Mouse (Mus musculus): Measurements from ENCODE around the gene Rnase1.
A peak's percentile ranks its signal among the peaks of the same experiment; 100 is the strongest.

The Rnase1 gene

GRCm38 (mm10) chr14:51132372-51132771 is 14.2 kb downstream of the Rnase1 start:
- DNase-seq = no peak

- DNase-seq = no peak
Measured at GRCm38 (mm10) chr14:51131086-51131815, 15.3 kb downstream of the Rnase1 start.

GRCm38 (mm10) chr14:51130315-51130940 is 16.2 kb downstream of the Rnase1 start:
- DNase-seq = no peak

GRCm38 (mm10) chr14:51129624-51129975 is 17.0 kb downstream of the Rnase1 start:
- DNase-seq = no peak

GRCm38 (mm10) chr14:51128775-51129623 is 17.6 kb downstream of the Rnase1 start:
- no peak for DNase-seq

GRCm38 (mm10) chr14:51127648-51128258 is 18.8 kb downstream of the Rnase1 start:
- no peak for DNase-seq

- DNase-seq = no peak
Measured at GRCm38 (mm10) chr14:51125684-51126083, 20.9 kb downstream of the Rnase1 start.

DNA sequence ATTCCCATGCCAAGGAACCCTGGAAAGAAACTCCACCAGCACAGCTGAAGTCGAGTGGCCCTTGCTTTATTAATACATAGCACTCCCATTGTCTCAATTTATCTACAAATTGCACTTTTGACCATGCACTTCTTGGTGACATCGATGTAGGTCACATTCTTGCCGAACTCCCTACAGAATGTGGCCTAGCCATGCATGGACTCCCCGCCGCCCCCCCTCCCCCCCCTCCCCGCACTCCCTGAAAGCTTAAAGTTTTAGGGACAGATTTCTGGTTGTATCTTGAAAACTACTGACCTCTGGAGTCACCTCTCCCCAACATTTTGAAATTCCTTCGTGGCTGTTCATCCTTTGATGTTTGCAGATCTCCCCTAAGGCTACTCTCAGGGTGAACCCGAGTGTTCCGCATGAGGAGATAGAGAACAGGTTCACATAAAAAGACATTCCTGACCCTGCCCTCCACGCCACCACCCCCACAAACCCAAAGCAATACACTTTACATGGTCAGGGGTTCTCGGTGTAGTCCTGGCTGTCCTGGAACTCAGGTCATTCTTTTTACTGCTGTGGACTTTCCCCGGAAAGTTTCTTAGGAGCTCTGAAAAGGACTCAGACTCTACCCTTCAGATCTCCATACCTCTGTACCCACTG is 32.5 kb downstream of the Rnase1 start, which contains the start of gene Eddm3b:
Gene Eddm3b (plus strand): TSS at position 511 of the 645 bp plus-strand sequence.
- peak in 1 of 2 experiments; percentile 55 for DNase-seq

- DNase-seq = no peak
Measured at GRCm38 (mm10) chr14:51113476-51113875, 33.1 kb downstream of the Rnase1 start.

DNA sequence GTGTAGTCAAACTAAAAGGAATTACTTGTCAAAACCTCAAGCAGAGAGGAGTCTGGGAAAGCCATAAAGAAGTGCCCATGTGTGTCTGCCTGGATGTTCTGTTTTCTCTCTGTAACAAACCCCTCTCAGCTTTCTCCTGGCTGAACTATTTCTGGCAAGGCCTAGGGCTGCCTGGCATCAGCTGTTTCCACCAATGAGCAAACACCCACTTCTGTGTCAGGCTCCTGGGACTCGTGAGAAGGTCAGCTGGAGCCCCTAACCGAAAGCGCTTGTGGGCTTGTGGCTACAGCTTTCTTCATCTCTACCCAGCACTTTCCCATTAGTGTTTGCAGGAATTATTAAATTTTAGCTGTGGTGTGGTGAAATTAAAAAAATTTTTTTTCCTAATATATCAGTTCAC is 34.6 kb downstream of the Rnase1 start:
- no peak for DNase-seq

DNA sequence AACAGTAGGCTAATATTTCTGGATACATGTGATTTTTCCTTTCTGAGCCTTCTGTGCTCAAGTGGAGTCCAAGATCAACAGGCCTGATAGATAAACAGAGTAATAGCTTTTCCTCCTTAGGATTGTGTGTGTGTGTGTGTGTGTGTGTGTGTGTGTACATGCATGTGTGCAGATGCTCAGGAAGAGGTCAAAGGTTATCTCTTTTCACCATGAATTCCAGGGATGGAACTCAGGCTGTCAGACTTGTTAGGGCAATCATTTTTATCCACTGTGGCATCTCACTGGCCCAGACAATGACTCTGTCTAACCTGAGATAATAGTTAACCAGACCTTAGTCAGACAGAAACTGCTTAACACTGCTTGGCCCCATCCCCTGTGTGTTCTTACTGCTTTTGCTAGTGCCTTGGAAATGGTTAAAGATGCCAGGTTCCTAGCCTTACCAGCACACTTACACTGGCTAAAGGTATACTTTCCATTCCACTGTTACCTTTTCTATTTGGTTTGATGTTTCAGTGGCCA is 40.1 kb downstream of the Rnase1 start:
- DNase-seq = no peak

GRCm38 (mm10) chr14:51104366-51104765 is 42.2 kb downstream of the Rnase1 start:
- DNase-seq = no peak

- peak; percentile 64 to 85 for DNase-seq
Measured at GRCm38 (mm10) chr14:51103217-51103616, 43.4 kb downstream of the Rnase1 start.

GRCm38 (mm10) chr14:51101284-51101683 is 45.3 kb downstream of the Rnase1 start:
- no peak for DNase-seq

DNA sequence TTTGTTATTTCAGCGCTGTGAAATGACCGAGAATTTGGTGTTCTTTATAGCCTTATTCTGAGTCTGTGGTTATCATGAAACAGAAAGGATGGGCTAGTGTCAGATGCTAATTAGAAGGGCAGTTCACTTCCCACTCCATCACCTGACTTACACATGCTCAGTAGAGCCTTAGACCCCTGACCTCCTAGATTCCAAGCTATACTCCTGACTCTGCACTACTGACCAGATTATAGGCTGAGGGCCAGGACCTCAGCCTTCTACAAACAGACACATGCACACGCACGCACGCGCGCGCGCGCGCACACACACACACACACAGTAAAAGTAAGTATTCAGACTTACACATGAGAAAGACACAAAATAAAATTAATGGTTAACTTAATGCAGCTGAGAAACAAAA is 47.7 kb downstream of the Rnase1 start:
- no peak for DNase-seq

DNA sequence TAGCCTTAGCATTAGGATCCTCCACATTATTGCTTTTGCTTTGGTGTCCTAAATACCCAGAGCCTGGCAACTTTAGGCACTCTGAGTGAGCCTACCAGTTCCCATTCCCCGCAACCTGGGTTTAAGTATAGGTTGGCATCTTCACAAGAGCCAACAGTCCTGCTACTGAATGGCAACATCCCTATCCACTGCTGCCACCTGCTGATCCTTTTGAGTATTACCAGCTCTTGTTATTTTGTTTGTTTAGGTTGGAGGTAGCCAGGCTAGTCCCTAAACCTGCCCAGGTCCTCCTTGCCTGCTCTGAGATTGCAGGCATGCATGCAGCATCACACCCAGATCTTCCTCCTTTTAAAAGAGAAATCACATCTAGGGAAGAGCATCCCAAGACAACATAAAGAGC is 48.3 kb downstream of the Rnase1 start:
- peak; percentile 62 to 91 for DNase-seq

DNA sequence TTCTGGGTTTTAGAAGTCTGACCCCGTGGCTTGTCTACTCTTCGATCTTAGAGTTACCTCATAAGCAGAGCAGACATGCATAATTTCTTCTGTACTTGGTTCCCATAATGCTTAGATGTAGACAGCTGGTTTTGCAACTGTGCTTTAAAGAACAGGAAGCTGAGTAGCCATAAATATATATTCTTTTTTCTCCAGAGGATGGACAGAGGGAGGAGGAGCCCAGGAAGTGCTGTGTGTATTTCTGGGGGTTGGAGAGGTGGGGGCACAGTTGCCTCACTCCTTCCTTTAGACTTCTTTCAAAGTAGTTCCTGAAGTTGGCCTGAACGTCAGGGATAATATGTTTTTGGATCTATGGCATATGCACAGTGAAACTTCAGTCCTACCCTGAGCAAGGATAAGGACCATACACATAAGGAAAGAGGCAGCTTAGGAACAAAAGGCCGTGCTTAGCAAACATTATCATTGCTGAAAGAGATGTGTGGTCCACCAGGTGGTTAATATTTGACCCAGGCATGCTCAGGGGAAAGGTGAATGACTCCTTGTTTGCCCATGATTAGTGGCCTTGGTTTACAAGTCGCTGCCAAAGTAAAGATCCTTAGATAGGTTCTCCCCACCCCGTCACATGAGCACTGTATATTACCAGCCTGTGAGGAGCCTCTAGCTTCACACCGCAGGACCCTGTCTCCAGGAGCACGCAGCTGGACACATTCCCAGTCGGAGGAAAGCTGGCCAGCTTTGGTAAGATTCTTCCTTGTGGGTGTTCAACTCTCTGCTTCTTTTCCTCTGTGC is 50.7 kb downstream of the Rnase1 start:
- peak; percentile 56 to 57 for DNase-seq

Data from kidney, postnatal 25 days (tissue).